Mouse (Mus musculus) lung, postnatal 14 days (tissue): ENCODE data around the gene Ctbp1.

ENCODE experiments used
- DNase-seq: peaks from one replicate; pipeline ENCODE4 v3.0.0; 2021

Ctbp1 gene

GRCm38 (mm10) chr5:33274953-33275454, at the start of gene Ctbp1:
TSS of gene Ctbp1 (minus strand) at chr5:33274994.
- peak; percentile 91 for DNase-seq

- no peak for DNase-seq
These were observed 49.7 kb upstream of the Ctbp1 start for GRCm38 (mm10) chr5:33324491-33324890.

GRCm38 (mm10) chr5:33312192-33312591, 37.4 kb upstream of the Ctbp1 start:
- DNase-seq: no peak

GRCm38 (mm10) chr5:33310704-33311462, 36.1 kb upstream of the Ctbp1 start:
- DNase-seq: no peak

- DNase-seq: no peak
These were observed 27.0 kb upstream of the Ctbp1 start for GRCm38 (mm10) chr5:33301801-33302200.

- peak; percentile 21 for DNase-seq
These were observed 22.4 kb upstream of the Ctbp1 start for GRCm38 (mm10) chr5:33297164-33297563.

- no peak for DNase-seq
These were observed 19.1 kb upstream of the Ctbp1 start for GRCm38 (mm10) chr5:33293796-33294430.

GRCm38 (mm10) chr5:33283951-33284350, 9.2 kb upstream of the Ctbp1 start:
- DNase-seq: no peak

GRCm38 (mm10) chr5:33281428-33281827, 6.6 kb upstream of the Ctbp1 start:
- no peak for DNase-seq

- peak; percentile 17 for DNase-seq
These were observed 4.2 kb upstream of the Ctbp1 start for GRCm38 (mm10) chr5:33278950-33279349.

GRCm38 (mm10) chr5:33277286-33277685, 2.5 kb upstream of the Ctbp1 start:
- DNase-seq: no peak

- no peak for DNase-seq
These were observed 960 bp upstream of the Ctbp1 start for GRCm38 (mm10) chr5:33275754-33276153.

GRCm38 (mm10) chr5:33274085-33274952, 475 bp downstream of the Ctbp1 start:
- peak; percentile 90 for DNase-seq

- DNase-seq: no peak
These were observed 1.1 kb downstream of the Ctbp1 start for GRCm38 (mm10) chr5:33273777-33274084.

GRCm38 (mm10) chr5:33272845-33273776, 1.7 kb downstream of the Ctbp1 start:
- DNase-seq: no peak

GRCm38 (mm10) chr5:33272146-33272545, 2.6 kb downstream of the Ctbp1 start:
- DNase-seq: no peak

- DNase-seq: peak; percentile 91
These were observed 4.2 kb downstream of the Ctbp1 start for GRCm38 (mm10) chr5:33270568-33270967.

- no peak for DNase-seq
These were observed 20.4 kb downstream of the Ctbp1 start for GRCm38 (mm10) chr5:33254416-33254815.

GRCm38 (mm10) chr5:33248186-33248585, 26.6 kb downstream of the Ctbp1 start:
- DNase-seq: no peak

GRCm38 (mm10) chr5:33247387-33247786, 27.4 kb downstream of the Ctbp1 start:
- DNase-seq: no peak

GRCm38 (mm10) chr5:33245701-33246100, 29.1 kb downstream of the Ctbp1 start:
- DNase-seq: peak; percentile 70

- DNase-seq: no peak
These were observed 30.3 kb downstream of the Ctbp1 start for GRCm38 (mm10) chr5:33244377-33244920.
